Mouse (Mus musculus) adrenal gland, adult 18-20 months (tissue): ENCODE measurements at regions not wholly inside any gene's neighbourhood (a gene's known extent, or its start where the extent isn't known, plus 50 kb on each side); places are given as distances from the start of the nearest gene placed in this dataset.

Experiments used
- DNase-seq, 2 experiments: peaks; one replicate each; pipeline ENCODE4 v3.0.0; 2021 to 2022; ENCODE audit warnings: low spot score in 2 of 2

GRCm38 (mm10) chr5:47185868-47186267, 797.1 kb upstream of the Slit2 start:
- DNase-seq: no peak

DNA sequence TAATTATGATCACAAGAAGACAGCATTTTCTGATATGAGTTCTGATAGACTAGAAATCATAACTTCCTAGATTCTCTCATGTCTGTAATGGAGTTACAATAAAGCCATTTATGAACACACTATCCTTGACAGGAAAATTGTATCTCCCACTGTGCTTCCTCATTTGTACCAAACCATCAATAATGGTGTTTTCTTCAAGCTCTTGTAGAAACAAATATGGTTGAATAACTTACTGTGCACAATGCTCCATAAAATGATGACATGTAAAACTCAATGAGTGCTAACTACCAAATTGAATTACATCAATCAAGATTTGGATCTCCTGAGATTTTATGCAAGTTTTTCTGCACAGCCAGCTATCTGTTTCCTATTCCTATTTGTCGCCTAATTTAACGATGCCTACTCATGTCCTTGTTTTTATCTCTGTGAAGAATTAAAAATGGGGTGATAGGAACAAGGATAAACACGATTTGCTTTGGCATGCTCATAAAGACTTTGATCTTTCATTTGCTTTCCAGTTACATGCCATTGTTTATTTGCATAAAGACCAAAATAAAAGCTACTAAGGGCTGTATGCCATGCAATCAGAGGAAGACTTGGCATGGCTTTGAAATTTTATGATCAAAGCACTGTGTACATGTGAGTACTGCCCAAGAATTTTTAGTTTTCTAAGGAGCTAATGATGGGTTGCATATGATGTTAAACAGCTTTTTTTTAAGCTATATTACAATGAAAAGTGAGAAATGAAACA, 780.6 kb upstream of the Slit2 start:
- no peak for DNase-seq

DNA sequence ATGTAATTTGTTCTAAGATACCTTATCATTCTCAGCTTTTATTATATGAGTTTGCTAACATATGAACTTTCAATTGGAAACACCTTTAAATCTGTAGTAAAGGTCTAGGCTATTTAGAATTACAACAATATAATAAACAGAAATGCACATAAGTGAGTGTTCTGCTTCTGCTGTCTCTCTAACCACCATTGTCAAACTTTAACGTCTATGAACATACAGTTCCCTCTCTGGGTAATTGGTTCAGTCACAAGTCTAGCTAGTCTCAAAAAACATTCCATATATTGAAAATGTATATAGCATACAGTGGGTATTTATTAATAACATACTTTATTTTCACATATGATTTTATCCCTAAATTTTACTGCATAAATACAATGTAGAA, 780.0 kb upstream of the Slit2 start:
- DNase-seq: no peak

GRCm38 (mm10) chr5:47210542-47210941, 772.4 kb upstream of the Slit2 start:
- DNase-seq: no peak

GRCm38 (mm10) chr5:47215421-47215820, 767.5 kb upstream of the Slit2 start:
- no peak for DNase-seq

- DNase-seq: no peak
Measured at GRCm38 (mm10) chr5:47225247-47225646, 757.7 kb upstream of the Slit2 start.

- no peak for DNase-seq
Measured at GRCm38 (mm10) chr5:47236094-47236493, 746.8 kb upstream of the Slit2 start.

- DNase-seq: no peak
Measured at GRCm38 (mm10) chr5:47240060-47240459, 742.9 kb upstream of the Slit2 start.

GRCm38 (mm10) chr5:47240586-47240985, 742.4 kb upstream of the Slit2 start:
- no peak for DNase-seq

DNA sequence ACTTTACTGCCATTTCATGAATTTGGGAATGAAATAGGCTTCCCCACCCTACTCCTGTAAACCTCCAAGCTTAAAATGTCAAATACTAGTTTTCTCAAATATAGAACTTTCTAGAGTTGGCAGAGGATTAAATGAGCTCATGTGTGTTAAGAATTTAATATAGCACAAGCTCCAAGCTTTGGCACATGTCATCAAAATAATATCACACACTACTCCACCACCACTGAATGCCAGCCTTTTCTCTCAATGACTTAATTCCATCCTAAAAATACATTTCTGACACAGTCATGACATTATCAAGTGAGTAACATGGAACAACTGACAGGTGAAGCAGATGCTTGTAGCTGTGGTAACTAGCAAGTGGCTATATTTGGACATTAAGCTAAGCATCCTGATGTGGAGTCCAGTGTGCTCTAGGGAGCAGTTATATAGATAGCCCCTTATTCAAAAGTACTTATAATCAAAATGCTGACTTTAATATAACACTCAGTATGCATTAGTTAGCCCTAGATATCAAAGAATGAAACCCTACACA, 728.0 kb upstream of the Slit2 start:
- no peak for DNase-seq

DNA sequence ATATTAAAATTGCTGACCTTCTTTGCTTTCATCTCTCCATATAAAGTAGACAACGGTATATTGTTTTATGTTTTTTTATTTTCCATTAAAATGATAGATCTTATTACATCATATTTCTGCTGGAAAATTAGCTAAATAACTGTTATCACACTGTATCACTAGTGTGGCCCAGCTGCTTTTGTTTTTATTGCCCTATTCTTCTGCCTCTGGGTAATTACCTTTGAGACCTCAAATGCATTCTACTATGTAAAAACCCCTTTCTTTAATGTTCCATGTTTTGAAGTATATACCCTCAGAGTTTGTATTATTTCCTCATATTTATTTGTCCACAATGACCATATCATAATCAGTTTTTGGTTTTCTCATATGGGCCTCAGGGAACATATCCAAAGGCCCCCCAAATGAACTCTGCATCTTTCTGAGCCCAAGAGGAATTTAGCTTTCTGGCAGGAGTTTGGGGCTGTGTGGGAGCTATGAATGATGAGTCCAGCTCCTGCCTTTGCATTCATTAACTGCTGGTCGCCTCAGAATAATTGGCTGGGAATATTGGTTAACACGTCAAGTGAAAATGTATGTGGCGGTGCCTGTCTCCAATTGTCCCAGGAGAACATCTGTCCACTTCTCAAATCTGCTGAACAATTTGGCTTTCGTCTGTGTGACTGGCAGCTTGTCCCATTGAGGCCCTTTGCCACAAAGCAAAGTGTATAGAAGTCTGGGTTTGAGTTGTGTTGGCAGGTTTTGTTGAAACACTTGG, 721.1 kb upstream of the Slit2 start:
- DNase-seq: no peak

DNA sequence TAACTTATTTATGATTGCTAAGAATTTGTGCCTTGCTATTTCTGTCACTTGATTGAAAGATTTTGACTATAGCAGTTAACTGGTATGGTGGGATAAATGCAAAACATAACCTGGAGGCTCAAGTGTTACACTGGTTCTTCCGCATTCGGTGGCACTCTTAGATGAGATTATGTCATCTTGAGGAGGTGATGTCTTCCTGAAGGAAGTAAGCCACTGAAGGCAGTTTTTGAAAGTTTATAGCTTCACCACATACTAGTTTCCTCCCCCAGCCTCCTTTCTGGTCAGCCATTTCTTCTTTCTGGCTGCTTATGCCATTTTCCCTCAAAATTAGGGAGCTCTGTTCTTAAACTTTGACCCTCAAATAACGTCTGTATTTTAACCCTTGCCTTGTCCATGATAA, 710.3 kb upstream of the Slit2 start:
- no peak for DNase-seq

GRCm38 (mm10) chr5:47273389-47274255, 709.3 kb upstream of the Slit2 start:
- no peak for DNase-seq

- no peak for DNase-seq
Measured at GRCm38 (mm10) chr5:47274256-47274638, 708.7 kb upstream of the Slit2 start.

DNA sequence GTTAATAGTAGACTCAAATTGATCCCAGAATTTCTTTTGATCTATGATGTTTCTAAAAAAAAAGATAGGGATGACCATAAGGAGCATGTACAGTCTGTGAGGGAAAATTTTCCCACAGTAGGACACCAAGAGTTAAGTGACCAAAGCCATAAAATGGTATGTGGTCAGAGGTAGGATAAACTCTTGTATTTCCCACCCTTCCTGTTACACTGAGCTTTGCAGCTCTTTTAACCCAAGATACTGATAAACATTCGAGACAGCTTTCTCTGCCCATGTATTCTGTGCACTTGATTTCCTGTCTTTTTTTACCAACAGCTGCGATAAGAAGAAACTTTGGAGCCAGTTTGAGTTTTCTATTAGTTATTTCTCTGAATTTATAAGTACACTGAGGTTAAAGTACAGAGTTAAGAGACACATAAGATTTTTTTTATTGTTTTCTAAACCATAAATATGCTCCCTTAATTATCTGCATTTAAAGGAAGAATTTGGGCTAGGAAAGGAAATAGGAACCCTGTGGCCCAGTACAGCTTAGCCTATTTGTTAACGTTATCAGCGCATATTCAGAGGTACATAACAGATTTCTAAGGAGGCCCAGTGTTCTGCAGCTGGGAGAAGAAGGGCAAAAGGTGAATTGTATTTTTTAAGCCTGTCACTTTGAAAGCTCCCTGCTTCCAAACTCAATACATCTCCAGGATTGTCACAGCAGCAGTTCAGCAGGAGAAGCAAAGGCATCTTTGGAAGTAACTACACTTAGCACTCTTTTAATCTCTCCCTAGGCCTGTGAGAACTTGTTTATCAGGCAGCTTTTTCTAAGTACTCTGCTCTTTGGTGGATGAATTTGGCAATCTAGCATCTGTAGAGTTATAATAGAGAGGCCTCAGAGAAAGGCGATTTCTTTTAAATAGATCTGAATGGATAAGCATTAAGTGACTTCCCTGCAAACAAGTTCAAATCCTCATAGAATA, 706.4 kb upstream of the Slit2 start:
- no peak for DNase-seq

DNA sequence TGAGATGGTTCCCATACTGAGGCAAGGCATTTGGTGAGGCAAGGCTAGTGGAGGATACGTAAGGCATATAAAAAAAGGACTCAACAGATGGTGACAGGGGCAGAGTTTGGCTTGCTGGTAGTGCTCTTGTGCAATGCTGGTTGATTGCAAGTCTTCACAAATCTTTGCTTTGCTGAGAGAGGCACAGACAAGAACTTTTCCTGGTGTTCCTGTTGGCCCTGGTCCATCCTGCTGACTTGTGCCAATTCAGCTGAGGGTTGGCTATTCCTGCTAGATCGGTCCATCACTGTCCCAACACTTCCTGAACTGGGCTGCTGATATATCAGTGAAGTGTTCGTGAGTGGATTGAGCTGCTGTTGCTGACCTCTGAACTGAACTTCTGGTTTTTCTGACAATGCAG, 703.3 kb upstream of the Slit2 start:
- DNase-seq: no peak

- DNase-seq: no peak
Measured at GRCm38 (mm10) chr5:47299602-47300001, 683.3 kb upstream of the Slit2 start.

DNA sequence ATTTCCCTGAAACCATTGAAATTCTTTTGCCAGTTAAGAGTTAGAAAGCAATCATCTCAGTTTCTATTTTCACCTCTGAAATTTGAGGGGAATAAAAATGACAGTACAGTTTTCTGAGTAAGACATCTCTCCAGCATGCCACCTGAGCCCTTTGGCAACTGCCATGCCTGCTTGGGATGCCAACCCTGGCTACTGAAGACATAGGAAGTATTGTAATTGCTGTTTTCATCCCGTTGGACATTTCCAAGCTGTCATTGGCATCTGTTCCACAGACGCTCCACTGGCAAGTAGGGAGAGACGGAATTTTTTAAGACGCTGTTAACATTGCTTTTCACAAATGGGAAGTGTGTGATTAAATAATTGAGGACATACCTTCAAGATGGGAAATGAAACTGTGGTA, 665.4 kb upstream of the Slit2 start:
- no peak for DNase-seq

DNA sequence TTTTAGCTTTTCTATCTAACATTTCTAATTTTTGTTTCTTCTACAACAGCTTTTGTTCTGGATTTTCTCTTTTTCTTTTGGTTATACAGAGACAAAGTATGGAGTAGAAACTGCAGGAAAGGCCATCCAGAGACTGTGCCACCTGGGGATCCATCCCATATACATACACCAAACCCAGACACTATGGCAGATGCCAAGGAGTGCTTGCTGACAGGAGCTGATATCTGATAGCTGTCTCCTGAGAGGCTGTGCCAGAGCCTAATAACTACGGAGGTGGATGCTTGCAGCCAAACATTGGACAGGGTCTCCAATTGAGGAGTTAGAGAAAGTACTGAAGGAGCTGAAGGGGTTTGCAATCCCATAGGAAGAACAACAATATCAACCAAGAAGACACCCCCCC, 664.8 kb upstream of the Slit2 start:
- DNase-seq: no peak

GRCm38 (mm10) chr5:47322511-47323167, 660.3 kb upstream of the Slit2 start:
- no peak for DNase-seq
